Mouse (Mus musculus): ENCODE results near the gene Peak1.

DNA sequence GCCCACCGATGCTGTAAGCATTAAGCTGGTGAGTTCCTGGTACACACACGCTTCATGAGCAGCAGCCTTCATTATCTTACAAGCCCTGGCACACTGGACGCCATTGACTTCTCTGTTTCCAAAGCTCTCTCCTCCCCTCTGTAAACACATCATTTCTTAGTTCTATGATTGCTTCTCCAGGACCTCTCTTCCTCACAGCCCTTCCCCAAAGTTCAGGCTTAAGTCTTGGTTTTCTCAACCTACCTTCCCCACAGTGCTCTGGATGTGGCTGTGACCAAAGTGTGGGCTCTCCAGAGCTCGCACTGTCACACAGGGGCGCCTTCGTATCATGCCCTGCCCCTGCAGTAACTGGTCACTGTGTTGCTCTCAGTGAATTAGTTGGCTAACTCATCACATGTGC, 252.5 kb downstream of the Peak1 start, which contains the start of gene Tspan3:
- TF ChIP-seq CTCF (IDR thresholded peaks at IDR 0.05; ENCODE audit: low read depth) (no peak), EP300 (IDR thresholded peaks at IDR 0.05; ENCODE audit: low read depth) (no peak)

Data from liver, postnatal 0 days (tissue).